Mouse (Mus musculus) ES-E14 (cell line): ENCODE results near the gene Adora1.

Source experiments
- HCFC1 ChIP-seq: IDR thresholded peaks from 2 replicates; pipeline ENCODE4 v1.6.1; 2012; ENCODE audit warnings: low read length, inconsistent platforms, borderline replicate concordance; ENCODE audit not compliant: insufficient read depth
- ZC3H11A ChIP-seq: IDR thresholded peaks from 2 replicates; pipeline ENCODE4 v1.6.1; 2012; ENCODE audit warnings: low read depth, mild to moderate bottlenecking, inconsistent platforms, low read length, borderline replicate concordance

- no peak for TF ChIP-seq HCFC1
- no peak for TF ChIP-seq ZC3H11A
These were observed 24.2 kb downstream of the Adora1 start for GRCm38 (mm10) chr1:134211043-134211442.
